Mouse (Mus musculus): ENCODE results near the gene Pi4k2a.
A peak's percentile ranks its signal among the peaks of the same experiment; 100 is the strongest.
"Not testable (repeated sequence)": the region's sequence is repeated elsewhere in the genome, so short reads cannot be mapped to it uniquely, and the experiment has no call there.

Gene Pi4k2a

GRCm38 (mm10) chr19:42080469-42080868, 9.8 kb upstream of the Pi4k2a start:
- DNase-seq (ENCODE audit: low read depth, low spot score), result no peak

- DNase-seq (ENCODE audit: low read depth, low spot score), result not testable (repeated sequence)
Measured at GRCm38 (mm10) chr19:42081613-42082012, 8.7 kb upstream of the Pi4k2a start.

DNA sequence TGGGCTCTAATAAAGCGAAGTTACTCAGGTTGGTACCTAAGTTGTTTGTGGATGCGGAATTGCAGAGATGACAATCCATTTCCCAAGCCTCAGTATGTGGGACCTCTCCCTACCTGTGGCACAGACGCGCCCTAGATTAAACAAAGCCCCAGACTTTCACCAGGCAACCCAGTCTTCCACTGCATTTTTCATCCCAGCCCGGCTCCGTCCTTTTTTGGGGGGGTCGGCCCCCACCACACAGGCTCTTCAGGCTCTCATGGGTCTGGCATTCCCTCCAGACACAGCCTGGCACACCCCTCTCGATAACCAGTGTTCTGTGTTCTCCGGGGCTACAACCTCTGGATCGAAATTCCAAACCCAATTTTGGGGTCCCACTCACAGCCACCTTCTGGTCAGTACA, 4.6 kb upstream of the Pi4k2a start:
- no peak for DNase-seq (ENCODE audit: low read depth, low spot score)

DNA sequence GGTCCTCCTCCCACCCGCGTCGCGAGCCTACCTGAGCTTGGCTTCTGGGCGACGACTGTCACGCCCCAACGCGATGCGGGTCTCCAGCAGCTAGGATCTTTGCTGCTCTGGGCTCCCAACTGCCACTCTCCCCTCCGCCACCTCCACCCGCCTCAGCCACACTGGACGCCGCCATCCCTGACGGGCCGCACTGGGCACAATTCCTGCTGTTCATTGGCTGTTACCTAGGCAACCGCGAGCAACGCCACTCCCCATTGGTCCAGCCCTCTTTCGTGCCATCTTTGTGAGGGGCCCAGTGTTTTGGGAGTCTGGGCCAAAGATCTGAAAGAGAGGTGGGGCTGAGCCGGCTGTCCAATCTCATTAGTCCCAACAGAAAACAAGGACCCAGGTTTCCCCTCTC, 4.1 kb upstream of the Pi4k2a start, which contains the start of gene Morn4:
Morn4 (minus strand) TSS at position 192 of the 400 bp plus-strand sequence.
- DNase-seq (ENCODE audit: low read depth, low spot score), result peak; percentile 96

DNA sequence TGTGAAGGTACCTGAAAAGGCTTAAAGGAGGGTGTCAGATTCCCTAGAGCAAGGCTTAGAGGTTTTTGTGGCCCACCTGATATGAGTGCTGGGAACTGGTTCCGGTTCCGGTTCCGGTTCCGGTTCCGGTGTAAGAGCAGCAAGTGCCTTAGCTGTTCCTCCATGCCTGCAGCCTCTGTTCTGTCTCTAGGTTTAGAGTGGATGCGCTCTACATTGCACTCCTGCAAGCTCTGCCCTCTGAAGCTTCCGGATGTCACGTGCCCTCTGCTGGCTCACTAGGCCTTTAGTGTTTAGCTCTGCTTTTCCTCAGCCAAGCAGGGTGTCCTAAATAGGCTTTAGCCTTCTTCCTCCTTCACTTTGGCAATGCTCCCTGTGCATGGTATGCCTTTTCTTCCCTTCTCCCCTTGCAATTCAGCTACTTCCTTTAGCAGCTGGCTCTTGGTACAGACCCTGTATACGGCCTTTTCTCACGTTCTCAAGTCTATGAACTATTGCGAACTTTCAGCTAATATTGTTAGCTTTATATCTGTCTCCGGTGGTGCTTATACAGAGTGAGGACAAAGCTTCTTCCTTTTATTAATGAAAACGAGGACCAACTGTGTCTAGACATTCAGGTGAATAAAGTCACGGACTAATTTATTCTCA, 1.0 kb upstream of the Pi4k2a start:
- DNase-seq (ENCODE audit: low read depth, low spot score), result peak; percentile 82

- peak; percentile 58 for DNase-seq (ENCODE audit: low read depth, low spot score)
Measured at GRCm38 (mm10) chr19:42090637-42091141, 419 bp downstream of the Pi4k2a start.

DNA sequence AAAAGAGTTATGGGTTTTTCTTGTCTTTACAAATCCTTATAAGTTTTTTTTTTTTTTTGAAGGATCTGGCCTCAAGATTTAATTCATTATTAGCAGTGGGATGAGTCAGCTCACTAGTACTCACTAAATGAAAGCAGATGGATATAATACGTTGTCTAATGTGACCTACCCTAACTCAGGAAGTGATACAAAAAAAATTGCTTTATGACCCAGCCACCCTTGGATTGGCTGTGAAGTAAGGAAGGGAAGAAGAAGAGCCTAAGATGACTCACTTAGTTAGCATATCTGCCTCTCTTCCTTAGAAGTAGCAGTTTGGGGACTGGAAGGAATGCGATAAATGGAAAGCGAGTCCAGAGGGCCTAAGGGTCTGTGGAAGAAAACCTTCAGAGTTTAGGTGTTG, 9.1 kb downstream of the Pi4k2a start:
- DNase-seq (ENCODE audit: low read depth, low spot score), result no peak

- no peak for DNase-seq (ENCODE audit: low read depth, low spot score)
Measured at GRCm38 (mm10) chr19:42104681-42105080, 14.4 kb downstream of the Pi4k2a start.

DNA sequence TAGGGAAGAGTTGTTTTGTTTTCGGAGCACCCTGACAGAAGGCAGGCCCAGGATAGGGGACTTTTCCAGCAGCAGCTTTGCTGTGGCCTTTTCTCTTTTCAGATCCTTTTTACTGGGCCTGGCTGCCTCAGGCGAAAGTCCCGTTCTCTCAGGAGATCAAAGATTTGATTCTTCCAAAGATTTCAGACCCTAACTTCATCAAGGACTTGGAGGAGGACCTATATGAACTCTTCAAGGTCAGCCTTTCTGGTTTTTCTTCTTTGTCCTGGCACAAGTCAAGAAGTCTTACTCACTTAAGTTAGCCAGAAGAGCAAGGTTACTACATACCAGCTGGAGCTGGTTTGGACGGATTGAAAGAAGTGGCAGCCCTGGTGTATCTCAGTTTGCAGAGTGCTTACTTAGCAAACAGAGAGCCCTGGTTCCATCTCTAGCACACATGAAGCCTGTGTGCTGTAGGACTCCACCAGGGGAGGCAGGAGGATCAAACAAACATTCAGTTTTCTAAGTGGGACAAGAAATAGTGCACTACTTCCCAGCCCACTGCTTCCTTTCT, 25.6 kb downstream of the Pi4k2a start:
- DNase-seq (ENCODE audit: low read depth, low spot score), result peak; percentile 56

DNA sequence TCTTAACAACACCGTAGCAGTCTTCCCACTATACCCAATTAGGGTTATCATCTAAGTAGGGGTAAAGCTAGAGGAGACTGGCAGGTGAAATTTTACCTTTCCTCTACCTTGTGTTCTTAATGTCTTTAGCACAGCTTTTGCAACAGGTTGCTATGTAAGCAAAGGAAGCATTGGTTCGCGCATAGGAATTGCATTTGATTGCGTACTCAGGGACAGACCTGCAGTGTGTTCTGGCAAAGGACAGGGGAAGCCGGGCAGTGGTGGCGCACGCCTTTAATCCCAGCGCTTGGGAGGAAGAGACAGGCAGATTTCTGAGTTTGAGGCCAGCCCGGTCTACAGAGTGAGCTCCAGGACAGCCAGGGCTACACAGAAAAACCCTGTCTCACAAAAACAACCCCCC, 27.9 kb downstream of the Pi4k2a start:
- no peak for DNase-seq (ENCODE audit: low read depth, low spot score)

DNA sequence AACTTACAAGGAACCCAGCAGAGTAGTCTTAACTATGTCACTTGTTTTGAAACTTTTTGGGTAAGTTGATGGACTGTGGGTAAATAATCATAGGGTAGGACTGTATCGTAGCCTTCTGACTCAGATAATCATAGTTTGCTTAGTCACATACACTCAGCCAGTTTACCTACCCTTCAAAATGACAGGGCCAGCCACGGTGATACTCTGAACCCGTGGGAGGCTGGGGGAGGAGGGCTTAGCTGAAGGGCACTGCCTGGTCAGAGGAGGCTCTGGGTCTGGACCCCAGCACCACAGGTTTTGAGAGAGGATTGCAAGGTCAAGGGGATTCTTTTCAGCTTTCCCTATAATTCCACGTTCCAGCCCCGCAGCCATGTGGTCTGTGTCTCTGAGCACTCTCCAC, 28.3 kb downstream of the Pi4k2a start:
- DNase-seq (ENCODE audit: low read depth, low spot score), result no peak

GRCm38 (mm10) chr19:42120451-42120850, 30.2 kb downstream of the Pi4k2a start:
- no peak for DNase-seq (ENCODE audit: low read depth, low spot score)

GRCm38 (mm10) chr19:42124684-42125083, 34.4 kb downstream of the Pi4k2a start:
- DNase-seq (ENCODE audit: low read depth, low spot score), result no peak

- DNase-seq (ENCODE audit: low read depth, low spot score), result no peak
Measured at GRCm38 (mm10) chr19:42125501-42126218, 35.4 kb downstream of the Pi4k2a start.

GRCm38 (mm10) chr19:42126219-42126605, 35.9 kb downstream of the Pi4k2a start:
- no peak for DNase-seq (ENCODE audit: low read depth, low spot score)

GRCm38 (mm10) chr19:42127024-42127423, 36.8 kb downstream of the Pi4k2a start:
- no peak for DNase-seq (ENCODE audit: low read depth, low spot score)

- DNase-seq (ENCODE audit: low read depth, low spot score), result no peak
Measured at GRCm38 (mm10) chr19:42128052-42128740, 37.9 kb downstream of the Pi4k2a start.

DNA sequence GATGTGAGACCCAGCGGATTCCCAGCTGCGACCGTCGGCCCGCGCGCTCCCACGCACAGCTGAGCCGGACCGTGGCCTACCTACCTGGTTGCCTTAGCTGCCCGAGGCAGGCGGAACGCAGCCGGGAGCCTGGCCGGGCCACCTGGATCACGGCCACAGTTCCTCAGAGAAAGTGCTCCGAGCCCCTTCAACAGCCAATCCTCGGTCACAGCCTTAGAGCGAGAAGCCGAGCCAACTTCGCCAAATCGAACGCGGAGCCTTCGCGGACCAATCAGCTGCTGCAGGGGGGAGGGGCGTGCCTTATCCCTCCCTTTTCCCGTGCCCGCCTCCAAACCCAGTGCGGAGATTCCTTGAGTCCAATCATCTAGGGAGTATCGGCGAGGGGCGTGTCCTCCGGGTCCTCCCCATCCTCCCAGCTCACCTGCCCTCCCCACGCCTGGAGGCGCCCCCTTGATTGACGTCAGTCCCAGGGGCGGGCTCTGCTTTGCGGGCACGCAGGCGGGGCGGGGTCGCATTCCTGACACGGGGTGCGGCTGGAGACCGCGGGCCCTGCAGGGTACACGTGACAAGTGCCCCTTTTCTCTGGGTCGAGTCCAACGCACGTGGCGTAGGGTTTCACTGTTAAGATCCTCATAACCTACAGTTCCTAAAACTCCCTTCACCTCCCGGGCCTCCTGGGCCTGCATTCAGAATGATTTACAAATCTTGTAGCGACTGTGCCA, 38.7 kb downstream of the Pi4k2a start, which contains the start of gene Avpi1:
Avpi1 (minus strand) TSS at position 273 of the 722 bp plus-strand sequence.
- DNase-seq (ENCODE audit: low read depth, low spot score), result peak; percentile 100

DNA sequence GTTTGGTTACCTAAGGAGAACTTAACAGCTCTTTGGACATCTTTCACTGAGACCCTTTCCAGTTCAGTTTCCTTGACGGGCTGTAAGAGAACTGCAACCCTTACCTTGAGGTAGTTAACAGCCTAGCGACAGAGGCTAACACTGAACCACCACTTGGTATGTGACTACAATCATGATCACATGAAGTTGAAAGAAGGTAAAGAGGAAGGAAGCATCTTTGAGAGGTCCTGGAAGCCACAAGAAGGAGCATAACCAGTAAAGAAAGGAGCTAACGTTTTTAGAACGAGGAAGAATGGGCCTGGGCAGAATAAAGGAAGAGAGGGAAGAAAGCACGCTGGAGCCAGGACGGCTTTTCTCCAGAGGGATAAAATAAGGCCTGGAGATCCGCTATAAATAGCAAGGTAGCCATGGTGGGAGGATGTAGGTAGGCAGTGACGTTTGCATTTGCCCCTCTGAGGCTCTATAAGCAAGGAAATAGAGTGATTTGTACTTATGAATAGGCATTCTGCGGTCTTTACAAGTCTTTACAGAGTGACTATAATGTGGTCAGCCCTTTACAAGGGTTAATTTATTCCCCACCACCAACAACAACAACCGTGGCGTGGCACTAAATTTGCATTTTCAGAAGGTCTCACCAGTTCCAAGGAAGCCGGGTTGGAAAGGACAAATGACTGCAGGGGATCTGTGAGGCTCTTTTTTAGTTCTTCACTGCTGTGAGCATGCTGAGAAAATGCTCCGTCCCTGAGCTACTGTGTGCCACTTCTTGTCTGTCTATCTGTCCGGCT, 39.4 kb downstream of the Pi4k2a start:
- no peak for DNase-seq (ENCODE audit: low read depth, low spot score)

- DNase-seq (ENCODE audit: low read depth, low spot score), result no peak
Measured at GRCm38 (mm10) chr19:42130294-42130606, 40.0 kb downstream of the Pi4k2a start.

- DNase-seq (ENCODE audit: low read depth, low spot score), result no peak
Measured at GRCm38 (mm10) chr19:42131101-42131500, 40.8 kb downstream of the Pi4k2a start.
